Mouse (Mus musculus) lung, postnatal 10 days (tissue): ENCODE measurements around the gene Neb.
"Not testable (repeated sequence)": the region's sequence is repeated elsewhere in the genome, so short reads cannot be mapped to it uniquely, and the experiment has no call there.

Experiments used
- DNase-seq: peaks from one replicate; pipeline ENCODE4 v3.0.0; 2021

Neb gene

GRCm38 (mm10) chr2:52176537-52176936, 201.7 kb downstream of the Neb start:
- no peak for DNase-seq

DNA sequence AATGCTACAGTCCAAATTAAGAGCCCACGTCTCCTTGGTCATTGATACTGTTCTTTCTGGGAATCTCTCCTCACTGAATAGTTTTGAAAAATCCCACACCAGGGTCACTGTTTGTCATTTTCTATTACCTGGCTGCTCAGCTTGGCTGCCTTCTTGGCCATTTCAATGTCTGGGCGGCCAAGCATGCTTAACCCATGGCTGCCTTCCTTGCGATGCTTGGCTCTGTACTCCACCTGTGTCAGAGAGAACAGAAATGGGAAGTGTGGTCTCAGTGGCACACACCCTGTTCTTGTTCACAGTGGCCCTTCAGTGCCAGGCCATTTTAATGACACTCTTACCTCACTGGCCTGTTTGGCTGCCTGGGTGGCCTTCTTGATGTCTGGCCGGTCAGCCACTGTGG, 203.3 kb downstream of the Neb start:
- DNase-seq = no peak

- no peak for DNase-seq
Measured at GRCm38 (mm10) chr2:52169243-52170005, 208.8 kb downstream of the Neb start.

GRCm38 (mm10) chr2:52153064-52153463, 225.2 kb downstream of the Neb start:
- DNase-seq = no peak

DNA sequence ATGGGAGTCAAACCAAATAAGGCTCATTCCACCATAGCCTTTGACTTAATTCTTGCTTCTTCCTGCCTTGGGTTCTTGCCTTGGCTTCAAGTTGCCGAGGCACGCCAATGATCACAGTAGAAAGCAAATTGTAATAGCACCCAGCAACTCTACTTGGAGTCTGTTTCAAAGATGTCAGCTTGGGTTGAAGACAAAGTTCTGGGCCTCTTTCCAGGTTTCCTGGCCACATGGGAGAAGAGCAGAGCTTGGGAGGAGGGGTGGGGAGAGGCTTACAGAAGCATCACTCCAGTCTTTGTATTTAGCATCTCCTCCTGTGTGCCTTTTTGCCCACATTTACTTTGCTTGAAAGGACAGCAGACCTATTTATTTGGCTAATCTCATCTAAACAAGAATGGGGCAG, 244.9 kb downstream of the Neb start:
- peak; percentile 70 for DNase-seq

DNA sequence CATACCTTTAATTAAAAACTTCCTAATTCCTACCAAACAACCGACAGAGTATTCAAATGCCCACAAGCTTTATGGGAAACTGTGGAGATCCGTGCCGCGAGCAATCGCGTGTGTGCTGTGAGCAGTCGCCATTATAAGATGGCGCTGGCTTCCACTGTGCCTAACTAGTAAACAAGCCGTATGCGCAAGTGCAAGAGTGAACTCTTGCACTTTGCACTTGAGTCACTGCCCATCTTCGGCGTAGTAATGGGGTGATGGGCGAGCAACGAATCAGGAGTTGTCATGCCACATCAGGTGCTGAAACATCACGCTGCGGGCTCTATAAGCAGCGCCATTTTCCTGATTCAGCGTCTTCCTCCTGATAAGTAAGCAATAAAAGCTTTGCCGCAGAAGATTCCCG, 246.9 kb downstream of the Neb start:
- DNase-seq = not testable (repeated sequence)

DNA sequence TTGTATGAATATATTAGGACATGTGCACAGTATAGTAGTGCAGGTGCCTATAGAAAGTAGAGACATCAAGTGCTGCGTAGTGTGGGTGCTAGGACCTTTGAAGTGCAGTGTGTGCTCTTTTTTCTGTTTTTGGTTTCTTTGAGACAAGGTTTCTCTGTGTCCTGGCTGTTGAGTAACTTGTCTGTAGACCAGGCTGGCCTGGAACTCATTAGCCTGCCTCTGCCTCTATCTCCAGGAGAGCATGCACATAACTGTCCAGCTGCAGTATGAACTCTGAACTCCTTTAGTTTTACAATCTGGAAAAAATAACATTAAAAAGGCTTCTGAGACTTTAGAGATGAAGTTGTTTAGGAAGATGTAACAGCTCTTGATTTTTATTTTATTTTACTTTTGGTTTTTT, 264.2 kb downstream of the Neb start:
- no peak for DNase-seq
